Mouse (Mus musculus): ENCODE measurements around the gene Snrnp27. TPM values are rescaled to one million over a fixed set of nuclear protein-coding genes. Genes with fewer than 3 reads are reported as not detected.

Snrnp27 gene
- polyA plus RNA-seq, 1 experiment: 46.9 TPM

DNA sequence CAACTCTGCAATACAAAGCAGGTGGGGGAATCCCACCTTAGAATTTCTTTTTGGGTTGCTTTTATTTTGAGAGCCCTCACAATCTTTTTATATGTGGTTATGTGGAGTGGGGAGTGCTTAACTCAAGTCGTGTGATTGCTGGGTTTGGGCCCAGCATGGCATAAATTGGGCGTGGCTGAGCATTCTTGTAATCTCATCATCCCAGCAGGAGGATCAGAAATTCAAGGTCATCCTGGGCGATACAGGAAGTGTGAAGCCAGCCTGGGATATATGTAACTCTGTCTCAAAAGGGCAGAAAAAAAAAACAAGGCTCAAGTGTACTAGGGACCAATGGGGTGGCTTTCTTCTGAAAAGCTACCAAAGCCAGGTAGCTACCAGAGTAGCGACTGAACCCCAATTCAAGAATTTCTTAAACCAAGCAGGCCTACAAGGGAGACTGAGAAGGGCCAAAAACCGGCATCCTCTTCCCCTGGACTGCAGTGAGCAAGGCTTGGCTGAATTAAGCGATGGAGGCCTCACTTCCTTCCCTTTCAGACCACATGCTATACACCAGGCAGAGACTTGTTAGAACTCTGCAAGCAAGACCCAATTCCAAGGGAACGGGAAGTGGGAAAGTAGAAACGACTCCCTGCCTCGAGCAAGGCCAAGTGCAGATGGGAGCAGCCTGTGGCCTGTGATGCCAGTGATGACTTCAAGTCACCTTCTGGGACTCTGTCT lies 24.0 kb downstream of the Snrnp27 start:
- no peak for DNase-seq (ENCODE audit: low read depth)
- no peak for TF ChIP-seq POLR2A (IDR thresholded peaks at IDR 0.05; ENCODE audit: borderline replicate concordance, extremely low read depth, insufficient read depth, insufficient read length, poor library complexity, severe bottlenecking)
- TF ChIP-seq CTCF (IDR thresholded peaks at IDR 0.05; ENCODE audit: borderline replicate concordance, extremely low read depth, insufficient read depth, insufficient read length): no peak

DNA sequence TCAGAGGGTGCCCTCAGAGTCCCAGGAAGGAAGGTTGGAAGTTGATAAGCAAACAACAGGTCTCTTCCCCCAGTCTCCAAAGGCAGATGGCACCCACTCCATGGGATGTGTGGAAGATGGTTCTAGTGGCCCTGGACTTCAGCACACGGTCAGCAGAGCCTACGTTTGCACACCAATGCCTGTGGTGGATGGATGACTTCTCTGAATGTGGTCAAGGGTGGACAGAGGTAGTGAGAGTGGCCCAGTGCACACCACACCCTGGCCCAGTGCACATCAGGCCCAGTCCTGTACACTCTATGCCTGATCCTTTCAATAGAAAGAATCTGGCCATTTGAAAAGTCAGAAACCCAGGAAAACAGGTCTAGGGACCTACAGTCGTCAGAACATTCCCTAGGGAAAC lies 25.8 kb downstream of the Snrnp27 start:
- no peak for TF ChIP-seq POLR2A (IDR thresholded peaks at IDR 0.05; ENCODE audit: borderline replicate concordance, extremely low read depth, insufficient read depth, insufficient read length, poor library complexity, severe bottlenecking)
- TF ChIP-seq CTCF (IDR thresholded peaks at IDR 0.05; ENCODE audit: borderline replicate concordance, extremely low read depth, insufficient read depth, insufficient read length): no peak
- DNase-seq (ENCODE audit: low read depth): no peak

DNA sequence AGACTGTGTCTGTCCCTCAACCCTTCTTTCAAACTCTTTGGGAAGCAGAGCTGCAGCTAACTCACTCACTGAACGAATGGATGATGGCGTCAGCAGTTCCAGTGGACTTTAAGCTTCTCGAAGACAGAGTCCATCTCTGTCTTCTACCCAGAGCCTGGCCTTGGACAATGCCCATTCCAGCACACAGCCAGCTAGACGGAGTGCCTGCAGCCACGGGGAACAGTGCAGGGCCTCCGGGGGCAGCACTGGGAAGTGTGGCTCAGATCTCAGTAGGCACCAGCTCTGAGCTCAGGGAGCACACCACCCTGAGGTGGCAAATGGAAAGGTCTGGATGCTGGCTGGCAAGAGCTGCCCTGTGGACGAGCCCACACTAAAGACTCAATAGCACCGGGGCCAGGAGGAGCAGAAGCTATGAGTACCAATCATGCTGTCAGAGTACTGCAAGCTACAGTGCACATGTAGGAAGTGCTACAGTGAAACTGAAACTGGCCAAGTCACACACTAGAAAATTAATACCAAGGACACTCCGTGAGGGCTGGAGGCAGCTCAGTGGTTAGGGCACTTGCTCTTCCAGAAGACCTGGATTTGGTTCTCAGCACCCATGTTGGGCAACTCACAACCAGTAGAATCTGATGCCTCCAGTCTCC lies 29.9 kb downstream of the Snrnp27 start:
- DNase-seq (ENCODE audit: low read depth): no peak
- no peak for TF ChIP-seq CTCF (IDR thresholded peaks at IDR 0.05; ENCODE audit: borderline replicate concordance, extremely low read depth, insufficient read depth, insufficient read length)
- TF ChIP-seq POLR2A (IDR thresholded peaks at IDR 0.05; ENCODE audit: borderline replicate concordance, extremely low read depth, insufficient read depth, insufficient read length, poor library complexity, severe bottlenecking): no peak

DNA sequence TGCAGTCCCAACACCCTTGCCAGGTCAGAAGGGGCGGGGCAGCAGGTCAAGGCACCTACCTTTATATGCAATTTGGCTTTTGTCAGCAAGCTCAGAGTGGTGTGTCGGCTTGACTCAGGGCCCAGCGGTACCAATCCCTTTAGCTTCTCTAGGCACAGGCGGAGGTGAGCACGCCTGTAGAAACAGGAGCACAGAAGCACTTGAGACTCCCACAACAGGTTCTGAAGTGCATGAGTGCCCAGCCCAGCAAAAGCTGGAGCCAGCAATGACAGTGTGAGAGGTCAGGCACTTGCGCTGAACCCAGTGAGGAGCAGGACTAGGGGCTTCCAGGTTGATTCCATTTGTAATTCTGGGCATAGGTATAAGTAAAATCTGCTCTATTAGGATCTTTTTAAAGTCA lies 31.3 kb downstream of the Snrnp27 start:
- TF ChIP-seq CTCF (IDR thresholded peaks at IDR 0.05; ENCODE audit: borderline replicate concordance, extremely low read depth, insufficient read depth, insufficient read length) (no peak), POLR2A (IDR thresholded peaks at IDR 0.05; ENCODE audit: borderline replicate concordance, extremely low read depth, insufficient read depth, insufficient read length, poor library complexity, severe bottlenecking) (no peak)
- DNase-seq (ENCODE audit: low read depth): no peak

DNA sequence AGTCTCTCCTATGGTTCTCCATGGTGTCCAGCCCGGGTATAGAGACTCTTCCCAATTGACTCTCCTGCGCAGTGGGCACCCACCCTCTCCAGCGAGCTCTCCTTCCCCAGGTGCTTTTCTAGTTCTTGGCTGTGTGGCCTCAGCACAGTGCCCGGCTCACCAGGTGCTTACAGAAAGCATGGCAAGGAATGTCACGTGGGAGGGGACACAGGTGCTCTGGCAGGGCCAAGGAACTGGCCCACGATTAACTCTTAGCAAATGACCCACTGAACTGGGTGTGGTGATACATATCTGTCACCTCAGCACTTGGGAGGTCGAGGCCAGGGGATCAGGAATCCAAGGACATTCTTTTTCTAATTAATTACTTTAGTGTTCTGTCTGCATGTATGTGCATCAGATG lies 38.2 kb downstream of the Snrnp27 start:
- DNase-seq (ENCODE audit: low read depth): no peak
- TF ChIP-seq CTCF (IDR thresholded peaks at IDR 0.05; ENCODE audit: borderline replicate concordance, extremely low read depth, insufficient read depth, insufficient read length) (no peak), POLR2A (IDR thresholded peaks at IDR 0.05; ENCODE audit: borderline replicate concordance, extremely low read depth, insufficient read depth, insufficient read length, poor library complexity, severe bottlenecking) (no peak)

DNA sequence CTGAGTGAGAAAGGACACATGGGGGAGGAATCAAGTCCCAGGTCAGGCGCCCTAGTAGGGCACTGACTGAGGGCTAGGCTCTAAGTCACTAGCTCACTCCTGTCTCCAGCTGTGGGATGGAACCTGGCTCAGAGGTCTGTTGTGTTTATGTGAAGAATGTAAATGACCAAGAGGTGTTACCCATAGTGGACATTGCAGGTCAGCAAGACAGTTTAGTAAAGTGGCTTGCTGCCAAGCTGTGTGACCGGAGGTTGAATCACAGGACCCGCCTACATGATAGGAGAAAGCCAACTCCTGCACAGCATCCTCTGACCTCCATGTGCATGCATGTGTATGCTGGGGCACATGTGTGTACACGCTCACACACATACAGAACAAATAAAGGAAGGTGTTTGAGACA lies 38.8 kb downstream of the Snrnp27 start:
- DNase-seq (ENCODE audit: low read depth): no peak
- TF ChIP-seq POLR2A (IDR thresholded peaks at IDR 0.05; ENCODE audit: borderline replicate concordance, extremely low read depth, insufficient read depth, insufficient read length, poor library complexity, severe bottlenecking) (no peak), CTCF (IDR thresholded peaks at IDR 0.05; ENCODE audit: borderline replicate concordance, extremely low read depth, insufficient read depth, insufficient read length) (no peak)

DNA sequence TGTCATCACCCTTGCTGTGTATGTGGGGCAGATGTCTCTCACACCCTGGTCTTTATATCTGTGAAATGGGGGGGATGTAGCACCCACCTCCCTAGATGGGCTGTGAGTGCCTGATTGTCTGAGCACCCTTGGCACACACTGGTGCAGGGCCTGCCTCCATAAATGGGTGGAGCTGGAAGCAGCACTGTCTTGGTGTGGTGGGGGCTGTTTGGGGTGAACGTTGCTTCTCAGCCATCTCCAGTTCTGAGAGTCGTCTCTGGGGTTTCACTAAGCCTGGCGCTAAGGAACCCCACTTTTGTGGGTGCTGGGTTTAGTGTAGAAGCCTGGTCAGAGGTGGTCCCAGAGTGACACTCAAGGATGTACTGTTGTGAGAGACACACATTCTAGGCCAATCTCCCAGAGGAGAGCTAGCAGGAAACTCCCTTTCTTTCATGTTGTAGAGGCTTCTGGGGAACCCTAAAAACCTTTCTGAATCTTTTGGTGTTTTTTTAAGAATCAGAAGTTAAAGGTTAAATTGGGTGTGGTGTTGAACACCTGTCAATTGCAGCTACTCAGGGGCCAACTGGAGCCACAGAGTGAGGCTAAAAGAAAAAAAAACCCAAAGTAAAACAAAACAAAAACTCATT lies 39.4 kb downstream of the Snrnp27 start:
- TF ChIP-seq CTCF (IDR thresholded peaks at IDR 0.05; ENCODE audit: borderline replicate concordance, extremely low read depth, insufficient read depth, insufficient read length) (no peak), POLR2A (IDR thresholded peaks at IDR 0.05; ENCODE audit: borderline replicate concordance, extremely low read depth, insufficient read depth, insufficient read length, poor library complexity, severe bottlenecking) (no peak)
- no peak for DNase-seq (ENCODE audit: low read depth)

DNA sequence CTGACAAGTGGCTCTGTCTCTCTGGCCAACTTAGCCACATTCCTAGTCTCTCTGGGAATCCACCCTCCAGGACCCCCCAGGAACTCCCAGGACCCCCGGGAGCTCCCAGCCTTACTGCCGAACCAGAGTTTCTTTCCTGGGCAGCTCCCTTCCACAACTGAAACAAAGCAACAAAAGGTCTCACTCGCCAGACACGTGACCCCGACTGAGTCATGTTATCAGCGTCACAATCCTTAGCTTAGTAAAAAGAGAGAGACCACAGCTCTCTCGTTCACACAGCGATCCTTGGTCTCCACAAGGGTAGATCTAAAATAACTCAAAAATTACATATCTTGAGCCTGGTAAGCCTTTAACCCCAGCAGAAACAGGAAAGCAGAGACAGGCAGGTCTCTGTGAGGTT lies 42.6 kb downstream of the Snrnp27 start:
- no peak for DNase-seq (ENCODE audit: low read depth)
- TF ChIP-seq POLR2A (IDR thresholded peaks at IDR 0.05; ENCODE audit: borderline replicate concordance, extremely low read depth, insufficient read depth, insufficient read length, poor library complexity, severe bottlenecking) (no peak), CTCF (IDR thresholded peaks at IDR 0.05; ENCODE audit: borderline replicate concordance, extremely low read depth, insufficient read depth, insufficient read length) (no peak)

DNA sequence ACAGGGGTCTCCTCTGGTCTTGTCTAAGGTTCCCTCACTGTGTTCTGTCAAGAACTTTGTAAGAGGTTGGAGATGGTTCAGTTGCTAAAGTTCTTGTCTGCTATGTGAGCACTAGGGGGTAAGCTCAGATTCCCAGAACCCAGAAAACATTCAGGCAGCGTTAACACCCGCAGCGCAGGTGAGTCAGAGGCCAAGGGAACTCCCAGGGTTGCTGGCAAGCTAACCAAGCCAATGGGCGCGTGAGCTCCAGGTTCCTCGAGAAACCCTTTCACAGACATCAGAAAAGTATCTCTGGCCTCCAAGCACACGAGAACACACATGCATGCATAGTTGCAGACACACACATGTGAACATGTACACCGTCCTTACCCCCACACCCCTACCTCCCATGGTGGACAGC lies 43.5 kb downstream of the Snrnp27 start:
- no peak for DNase-seq (ENCODE audit: low read depth)
- TF ChIP-seq POLR2A (IDR thresholded peaks at IDR 0.05; ENCODE audit: borderline replicate concordance, extremely low read depth, insufficient read depth, insufficient read length, poor library complexity, severe bottlenecking): no peak

DNA sequence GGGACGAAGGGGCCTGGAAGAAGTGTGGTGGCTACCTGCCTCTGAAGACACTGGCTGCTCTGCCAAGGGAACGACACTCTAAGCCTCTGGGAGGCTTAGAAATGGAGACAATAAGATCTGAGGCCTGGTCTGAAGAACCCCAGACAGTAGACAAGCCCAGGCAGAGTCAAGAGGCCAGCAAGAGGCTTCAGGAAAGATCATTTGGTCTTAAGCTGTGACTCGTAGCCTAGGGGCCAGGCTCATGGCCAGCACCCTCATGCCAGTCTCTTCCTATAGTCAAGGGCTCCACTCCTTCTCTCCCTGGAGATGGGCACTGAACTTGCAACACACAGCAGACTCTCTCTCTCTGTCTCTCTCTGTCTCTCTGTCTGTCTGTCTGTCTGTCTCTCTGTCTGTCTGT lies 44.2 kb downstream of the Snrnp27 start:
- TF ChIP-seq CTCF (IDR thresholded peaks at IDR 0.05; ENCODE audit: borderline replicate concordance, extremely low read depth, insufficient read depth, insufficient read length) (no peak), POLR2A (IDR thresholded peaks at IDR 0.05; ENCODE audit: borderline replicate concordance, extremely low read depth, insufficient read depth, insufficient read length, poor library complexity, severe bottlenecking) (no peak)

DNA sequence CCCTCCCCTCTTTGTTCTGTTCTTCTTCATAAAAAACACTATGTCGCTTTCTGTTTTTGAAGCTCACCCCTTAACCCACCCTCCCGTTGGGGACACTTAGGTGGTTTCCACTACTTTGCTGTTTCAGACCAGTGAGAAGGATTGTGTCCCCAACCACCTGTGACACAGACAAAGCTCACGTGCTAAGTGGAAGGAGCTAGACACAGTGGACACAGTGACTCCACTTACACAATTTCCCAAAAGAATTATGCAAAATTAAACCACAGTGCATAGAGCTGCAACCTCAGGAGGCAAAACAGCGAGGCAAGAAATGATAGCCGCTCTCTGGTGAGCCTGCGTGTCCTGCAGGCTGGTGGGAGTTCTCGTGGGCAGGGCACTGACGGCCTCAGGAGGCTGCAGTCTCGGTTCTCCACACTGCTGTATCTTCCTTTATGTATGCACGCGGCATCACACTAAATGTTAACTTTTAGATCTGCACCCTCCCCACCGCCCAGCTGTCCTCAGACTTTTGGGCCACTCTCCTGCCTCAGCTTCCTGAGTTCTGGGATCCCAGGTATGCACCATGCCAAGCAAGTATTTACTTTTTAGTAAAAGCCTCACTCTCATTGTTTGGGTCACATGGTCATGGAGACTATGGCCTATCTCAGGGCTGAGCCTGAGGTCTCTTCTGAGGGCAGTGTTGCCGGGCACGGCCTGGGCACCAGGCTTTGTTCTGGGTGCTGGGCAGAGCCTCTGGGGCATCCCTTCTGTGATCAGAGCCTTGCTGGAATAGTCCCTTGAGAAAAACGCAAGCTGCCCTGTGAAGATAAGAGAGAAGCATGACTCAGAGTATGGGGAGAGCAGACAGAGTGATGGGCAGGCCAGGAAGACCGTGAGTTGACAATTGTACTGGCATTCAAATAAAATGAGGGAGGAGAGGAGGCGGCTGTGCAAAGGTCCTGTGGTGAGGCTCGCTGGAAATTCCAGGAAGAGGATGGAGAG lies 44.9 kb downstream of the Snrnp27 start:
- DNase-seq (ENCODE audit: low read depth): no peak
- TF ChIP-seq POLR2A (IDR thresholded peaks at IDR 0.05; ENCODE audit: borderline replicate concordance, extremely low read depth, insufficient read depth, insufficient read length, poor library complexity, severe bottlenecking) (no peak), CTCF (IDR thresholded peaks at IDR 0.05; ENCODE audit: borderline replicate concordance, extremely low read depth, insufficient read depth, insufficient read length) (no peak)

More for the DNA sequence above, 44.2 kb downstream of the Snrnp27 start:
- DNase-seq (ENCODE audit: low read depth): no peak

All from brain, embryonic 14.5 days (tissue).